Mouse (Mus musculus): ENCODE measurements around the gene Fndc1.

DNA sequence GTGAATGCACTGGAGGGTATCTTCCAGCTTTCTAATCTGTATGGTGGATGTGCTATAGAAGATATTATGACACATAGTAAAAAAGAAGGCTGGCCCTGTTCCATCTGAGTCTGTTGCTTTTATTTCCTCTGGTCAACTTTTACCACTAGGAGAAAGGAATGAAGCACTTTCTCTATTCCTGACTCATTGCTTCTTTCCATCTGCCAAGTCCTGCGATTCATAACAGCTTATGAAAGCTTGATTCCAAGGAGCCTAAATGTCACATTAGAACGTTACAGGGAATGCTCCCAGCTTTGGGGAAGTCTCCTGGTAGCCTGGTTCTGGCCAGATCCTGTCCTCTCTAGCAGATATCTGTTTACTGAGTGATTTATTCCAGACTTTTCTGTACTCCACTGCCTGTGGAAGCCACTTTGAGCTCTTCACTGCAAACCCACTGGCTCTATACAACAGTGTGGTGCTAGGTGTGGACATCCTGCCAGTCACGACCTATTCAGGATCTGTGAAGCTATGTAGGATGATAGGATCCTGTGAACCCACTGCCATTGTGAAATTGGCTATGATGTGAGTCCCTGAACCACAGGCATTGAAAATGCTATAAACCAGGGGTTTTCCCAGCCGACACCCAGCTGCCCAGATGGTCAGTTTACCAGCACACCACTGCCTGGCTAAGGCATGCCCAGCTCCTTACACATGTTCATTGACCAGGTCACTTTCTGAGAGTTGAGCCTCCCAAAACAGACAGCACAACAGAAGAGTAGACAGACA, 77.9 kb downstream of the Fndc1 start:
- TF ChIP-seq POLR2A (IDR thresholded peaks at IDR 0.05; ENCODE audit: borderline replicate concordance, control insufficient read depth, low read depth, low read length) (no peak), CTCF (IDR thresholded peaks at IDR 0.05; ENCODE audit: control insufficient read depth, insufficient read depth, low read length) (no peak)
